Mouse (Mus musculus): Measurements from ENCODE around the gene Fam222a.

Fam222a gene

DNA sequence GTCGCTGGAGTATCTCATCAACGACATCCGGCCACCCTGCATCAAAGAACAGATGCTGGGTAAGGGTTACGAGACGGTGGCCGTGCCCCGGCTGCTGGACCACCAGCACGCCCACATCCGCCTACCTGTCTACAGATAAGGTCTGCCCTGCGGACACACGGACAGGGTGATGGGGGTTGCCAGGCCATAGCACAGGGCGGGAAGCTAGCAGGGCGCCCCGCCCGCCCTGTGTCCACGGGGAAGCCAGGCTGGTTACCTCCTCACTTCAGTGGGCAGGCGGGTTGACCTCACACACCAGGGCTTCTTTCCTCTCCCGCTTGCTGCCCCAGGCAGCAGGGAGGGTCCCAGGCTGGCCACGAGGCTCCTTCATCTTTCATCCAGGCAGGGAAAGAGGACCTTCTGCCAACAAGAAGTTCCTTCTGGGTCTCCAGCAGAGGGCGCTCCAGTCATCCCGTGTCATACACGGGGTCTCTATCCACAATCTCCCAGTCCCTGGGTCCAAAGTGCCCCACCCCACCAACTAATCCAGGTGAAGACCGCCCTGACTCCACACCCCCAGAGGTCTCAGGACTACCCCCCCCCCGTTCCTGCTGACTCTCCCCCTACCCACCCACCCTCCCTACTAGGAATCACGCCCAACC is 44.3 kb downstream of the Fam222a start:
- DNase-seq: peak; percentile 71

DNA sequence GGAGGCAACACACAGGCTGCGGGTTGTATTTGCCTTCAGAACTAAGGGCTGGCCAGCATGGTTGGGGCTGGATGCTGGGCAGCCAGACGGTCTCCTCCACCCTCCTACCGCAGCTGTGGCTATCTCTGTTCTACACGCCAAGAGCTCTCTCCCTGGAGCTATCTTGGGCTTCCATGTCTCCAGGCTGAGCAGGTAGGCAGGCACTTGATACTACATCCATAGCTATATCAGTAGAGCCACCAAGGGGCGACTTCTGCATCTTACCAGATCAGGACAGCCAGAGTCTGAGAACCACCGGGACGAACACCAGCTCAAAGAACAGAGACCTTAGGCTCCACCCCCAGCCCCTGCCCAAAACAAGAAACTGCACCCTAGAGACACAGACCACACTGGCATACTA is 47.0 kb downstream of the Fam222a start:
- no peak for DNase-seq

DNA sequence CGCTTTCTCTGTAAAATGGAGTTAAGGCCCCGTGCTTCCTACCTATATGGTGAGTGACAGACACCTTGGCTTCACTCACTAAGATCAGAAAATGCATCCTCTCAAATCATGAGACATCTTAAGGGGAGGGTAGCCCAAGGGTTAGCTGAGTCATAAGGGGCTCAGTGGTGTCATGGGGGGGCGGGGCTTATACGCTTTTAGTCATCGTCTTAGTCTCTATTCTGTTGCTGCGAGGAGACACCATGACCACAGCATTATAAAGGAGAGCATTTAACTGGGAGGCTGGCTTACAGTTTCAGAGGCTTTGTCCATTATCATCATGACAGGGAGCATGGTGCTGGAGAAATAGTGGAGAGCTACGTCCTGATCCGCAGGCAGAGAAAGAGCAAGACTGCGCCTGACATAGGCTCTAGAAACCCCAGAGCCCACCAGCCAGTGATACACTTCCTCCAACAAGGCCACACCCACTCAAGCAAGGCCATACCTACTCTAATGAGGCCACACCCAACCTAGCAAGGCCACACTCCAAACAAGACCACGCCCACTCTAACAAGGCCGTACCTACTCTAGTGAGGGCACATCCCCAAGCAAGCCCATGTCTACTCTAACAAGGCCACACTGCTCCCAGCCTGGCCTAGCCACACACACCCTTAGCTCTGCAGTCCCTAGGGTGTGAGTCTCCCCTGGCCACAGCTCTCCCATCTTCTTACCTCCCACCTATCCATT is 48.7 kb downstream of the Fam222a start:
- no peak for DNase-seq

DNA sequence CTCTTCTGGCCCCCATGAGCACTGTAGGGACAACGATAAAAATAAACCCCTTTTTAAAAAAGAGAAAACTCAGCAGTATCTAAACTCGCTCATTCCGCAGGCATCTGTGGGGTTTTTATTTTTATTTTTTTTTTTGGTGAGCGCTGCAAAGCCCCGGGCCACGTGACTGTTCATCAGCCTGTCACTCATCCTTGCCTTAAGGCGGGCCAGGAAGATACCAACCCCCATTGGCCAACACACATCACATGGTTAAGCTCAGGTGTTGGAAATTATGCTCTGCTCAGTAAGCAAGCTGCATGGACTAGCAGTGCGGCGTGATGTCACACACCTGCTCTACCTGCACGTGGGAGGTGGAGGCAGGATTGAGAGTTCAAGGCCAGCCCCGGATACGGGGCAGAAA is 50.0 kb downstream of the Fam222a start:
- DNase-seq: no peak

DNA sequence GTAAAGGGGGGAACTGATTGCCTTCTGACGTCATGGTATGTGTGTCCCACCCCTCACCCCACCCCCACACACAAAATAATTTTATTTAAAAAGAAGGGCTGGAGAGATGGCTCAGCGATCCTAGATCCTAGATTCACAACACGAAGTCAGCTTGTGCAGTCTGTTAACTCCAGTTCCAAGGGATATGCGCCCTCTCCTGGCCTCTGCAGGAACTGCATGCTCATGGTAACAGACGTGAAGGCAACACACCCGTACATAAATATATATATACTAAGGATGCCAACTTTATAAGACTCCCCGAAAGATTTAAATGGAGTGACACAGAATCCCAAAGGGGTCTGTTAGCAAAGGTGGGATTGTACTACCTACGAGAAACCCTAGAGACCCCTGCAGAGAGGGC is 51.0 kb downstream of the Fam222a start:
- DNase-seq: peak; percentile 89

DNA sequence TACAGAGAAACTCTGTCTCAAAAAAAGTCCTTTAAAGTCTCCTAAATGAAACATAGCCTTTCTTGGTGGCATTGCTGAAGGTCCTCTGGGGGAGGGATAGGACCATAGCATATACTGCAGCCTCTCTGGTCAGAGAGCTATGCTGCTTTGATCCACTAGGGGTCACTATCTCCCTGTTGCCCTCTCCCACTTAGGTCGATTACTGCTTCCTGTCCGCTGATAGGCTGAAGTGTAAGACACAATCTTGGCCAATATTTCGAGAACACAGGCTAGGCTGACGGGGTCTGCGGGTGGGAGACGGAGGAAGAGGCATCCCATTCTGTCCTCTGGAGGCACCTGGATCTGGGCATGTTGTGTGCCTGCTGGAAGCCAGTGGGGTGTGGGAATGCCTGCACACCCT is 52.5 kb downstream of the Fam222a start:
- DNase-seq: peak; percentile 55

DNA sequence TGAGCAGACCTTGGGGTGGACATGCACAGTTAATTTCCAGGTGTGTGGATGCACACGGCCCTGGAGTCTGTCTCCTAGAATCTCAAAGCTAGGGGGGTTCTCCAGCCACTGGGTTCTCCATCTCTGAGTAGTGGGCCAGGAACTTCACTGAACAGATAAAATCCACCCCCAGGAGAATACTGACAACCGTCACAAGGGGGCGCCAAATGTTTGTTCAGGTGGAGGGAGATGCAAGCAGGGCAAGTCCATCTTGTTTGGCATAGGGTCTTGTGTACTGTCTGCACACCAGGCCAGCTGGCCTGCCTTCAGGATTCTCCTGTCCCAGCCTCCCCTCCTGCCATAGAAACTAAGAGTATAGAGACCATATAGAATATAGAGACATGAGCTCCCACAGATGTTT is 57.8 kb downstream of the Fam222a start:
- DNase-seq: peak; percentile 84

DNA sequence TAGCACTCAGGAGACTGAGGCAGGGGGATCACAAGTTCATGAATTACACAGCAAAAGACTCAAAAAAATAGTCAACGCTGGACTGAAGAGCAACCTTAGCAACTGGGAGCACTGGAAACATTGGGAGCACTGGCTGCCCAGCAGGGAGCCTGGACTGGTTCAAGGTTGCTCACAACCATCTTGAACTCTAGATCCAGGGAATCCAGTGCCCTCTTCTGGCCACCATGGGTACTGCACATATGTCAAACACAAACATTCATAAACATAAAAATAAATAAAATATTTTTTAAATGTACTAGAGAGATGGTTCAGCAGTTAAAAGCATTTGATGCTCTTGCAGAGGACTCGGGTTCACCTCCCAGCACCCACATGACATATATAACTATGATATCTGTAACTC is 63.5 kb downstream of the Fam222a start:
- DNase-seq: peak; percentile 54

DNA sequence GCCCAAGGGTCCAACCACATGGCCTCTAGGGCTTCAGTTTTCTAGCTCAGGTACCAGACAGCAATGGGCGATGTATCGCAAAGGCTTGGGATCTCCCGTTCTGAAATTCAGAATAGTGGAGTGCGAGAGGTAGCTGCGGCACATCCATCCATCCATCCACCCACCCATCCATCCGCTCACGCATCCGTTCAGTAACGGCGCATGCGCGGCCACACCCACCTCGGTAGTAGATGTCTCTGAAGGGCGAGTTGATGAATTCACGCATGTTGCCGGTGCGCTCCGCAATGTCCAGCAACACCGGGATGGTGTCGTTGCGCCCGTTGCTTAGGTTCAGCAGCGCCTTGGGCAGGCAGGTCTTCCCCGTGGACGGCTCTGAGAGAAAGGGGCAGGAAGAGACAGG is 68.3 kb downstream of the Fam222a start:
- DNase-seq: no peak

DNA sequence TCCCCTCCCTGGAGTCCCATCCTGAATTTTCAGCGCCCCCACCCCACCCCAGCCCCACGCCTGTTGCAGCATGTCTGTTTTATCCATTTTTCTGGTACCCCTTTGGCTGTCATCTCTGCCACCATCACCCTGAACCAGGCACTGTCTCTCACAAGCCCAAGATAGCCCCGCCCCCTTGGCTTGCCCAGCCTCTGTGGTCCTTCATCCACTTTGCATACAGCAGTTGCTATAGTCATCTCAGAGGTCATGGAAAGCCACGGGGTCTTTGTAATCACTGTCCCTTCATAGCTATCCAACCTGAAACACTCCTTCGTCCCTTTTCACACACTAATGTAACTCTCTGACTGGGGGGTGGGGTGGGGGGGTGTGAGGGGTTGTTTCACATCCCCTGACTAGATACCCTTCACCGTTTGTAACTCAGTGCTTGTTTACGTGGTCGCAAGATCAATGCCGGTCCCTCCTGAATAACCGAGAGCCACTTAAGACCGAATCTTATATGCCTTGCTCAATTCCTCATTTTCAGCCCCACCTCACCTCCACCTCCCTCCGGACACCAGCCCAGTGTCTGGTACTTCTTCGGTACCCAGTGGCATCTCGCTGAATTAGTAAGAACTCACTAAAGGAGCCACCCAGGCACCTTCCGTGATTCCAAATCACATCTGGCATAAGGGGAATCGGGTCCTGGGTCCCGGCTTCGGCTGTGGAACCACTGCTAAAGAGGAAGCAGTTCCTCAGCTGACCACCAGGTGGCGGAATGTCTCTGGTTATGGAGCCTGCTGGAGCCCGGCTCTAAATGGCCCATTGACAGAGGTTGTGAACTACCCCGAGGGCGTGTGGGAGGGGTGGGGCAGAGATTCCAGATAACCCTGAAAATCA is 71.2 kb downstream of the Fam222a start:
- DNase-seq: peak; percentile 92

DNA sequence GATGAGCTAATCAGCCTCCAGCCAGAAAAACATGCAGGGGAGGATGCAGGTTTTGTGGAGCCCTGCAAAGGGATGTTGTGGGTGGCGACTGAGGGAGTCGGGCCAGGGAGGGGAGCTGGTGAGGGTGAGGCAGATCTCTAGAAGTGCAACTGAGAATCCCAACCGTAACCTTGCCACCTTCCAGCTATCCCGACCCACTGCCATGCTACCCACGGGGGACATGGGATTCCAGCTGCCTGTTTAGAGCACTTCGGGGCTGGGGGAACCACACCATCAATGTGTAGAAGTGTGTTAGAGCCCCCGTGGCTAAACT is 71.8 kb downstream of the Fam222a start:
- DNase-seq: no peak

DNA sequence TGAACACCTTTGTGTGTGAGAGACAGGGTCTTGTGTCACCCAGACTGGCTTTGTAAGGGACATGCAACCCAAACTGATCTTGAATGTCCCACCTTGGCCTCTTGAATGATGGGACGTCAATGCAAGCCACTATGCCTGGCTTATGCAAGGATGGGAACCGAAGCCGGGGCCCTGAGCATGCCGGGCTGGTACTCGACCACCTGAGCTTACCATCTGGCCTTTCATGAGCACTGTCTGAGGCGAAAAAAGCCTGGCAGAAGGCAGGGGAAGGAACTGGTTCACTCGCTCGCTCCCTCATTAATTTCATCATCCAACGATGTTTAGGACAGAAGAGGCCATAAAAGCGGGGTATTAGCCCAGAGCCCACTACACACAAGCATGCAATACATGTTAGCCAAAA is 73.0 kb downstream of the Fam222a start:
- no peak for DNase-seq

DNA sequence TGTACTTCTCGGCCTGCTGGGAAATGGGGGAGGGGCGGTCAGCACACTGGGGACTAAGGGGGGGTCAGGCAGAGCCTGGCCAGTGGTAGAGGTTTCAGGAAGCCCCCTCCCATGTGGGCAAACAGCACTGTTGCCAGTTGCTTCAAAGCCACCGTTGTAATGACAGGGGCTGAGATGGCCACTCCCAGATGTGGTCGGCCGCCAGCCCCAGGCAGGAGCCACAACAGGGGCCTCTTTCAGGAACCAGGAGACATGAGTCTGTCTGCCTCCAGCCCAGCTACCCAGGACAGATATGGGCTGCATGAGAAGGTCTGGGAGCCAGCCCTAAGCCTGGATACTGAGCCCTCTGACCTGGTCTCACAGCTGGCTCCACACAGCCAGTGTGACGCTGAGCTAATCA is 77.1 kb downstream of the Fam222a start:
- no peak for DNase-seq

DNA sequence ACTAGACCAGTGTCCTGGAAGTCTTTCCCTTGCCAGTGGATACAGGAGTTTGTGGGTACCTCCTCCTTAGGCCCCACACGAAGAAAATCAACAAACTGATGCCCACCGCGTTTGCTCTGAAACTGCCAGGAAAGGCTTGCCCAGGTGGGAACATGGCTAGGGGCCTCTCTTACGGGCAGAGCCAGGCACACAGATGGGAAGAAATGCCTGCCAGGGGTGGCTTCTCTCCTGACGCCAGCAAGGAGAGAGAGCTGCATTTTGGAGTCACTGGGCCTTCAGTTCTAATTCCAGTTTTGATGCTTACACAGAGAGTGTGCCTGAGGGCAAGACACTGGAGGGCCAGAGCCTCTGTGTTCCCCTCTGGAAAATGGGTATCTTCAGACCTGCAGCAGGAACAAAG is 78.1 kb downstream of the Fam222a start:
- no peak for DNase-seq

DNA sequence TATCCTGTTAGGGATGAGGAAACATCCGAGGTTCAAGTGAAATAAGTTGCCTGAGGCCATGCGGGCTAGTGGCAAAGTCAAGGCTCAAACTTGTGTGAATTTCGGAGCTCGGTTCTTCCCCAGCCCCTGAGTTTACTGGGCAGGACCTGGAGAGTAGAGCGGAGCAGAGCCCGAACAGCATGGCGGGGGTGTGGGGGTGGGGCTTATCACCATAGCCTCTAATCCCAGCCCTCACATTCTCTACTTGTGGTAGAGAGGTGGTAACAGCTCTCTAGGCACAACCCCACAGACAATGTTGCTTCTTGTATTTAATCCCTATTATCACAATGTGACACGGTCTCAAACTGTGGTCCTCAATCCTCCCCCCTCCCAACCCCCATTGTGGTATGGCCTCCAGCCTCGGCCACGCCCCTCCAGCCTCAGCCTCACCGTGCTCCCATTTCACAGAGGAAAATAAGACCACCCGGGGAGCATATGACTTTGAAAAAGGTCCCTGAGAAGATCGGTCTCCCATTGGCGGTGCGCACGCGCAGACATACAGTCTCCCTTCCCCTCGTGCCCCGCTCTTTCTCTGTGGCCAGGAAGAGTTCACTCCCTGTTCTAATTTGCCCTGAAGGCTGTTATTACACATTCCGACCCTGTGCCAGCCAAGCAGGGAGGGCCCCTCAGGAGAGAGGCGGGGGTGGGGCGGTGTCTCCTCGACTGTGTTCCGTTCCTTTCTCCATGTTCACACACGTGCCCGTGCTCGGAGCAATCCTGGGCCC is 79.6 kb downstream of the Fam222a start:
- DNase-seq: peak; percentile 79

DNA sequence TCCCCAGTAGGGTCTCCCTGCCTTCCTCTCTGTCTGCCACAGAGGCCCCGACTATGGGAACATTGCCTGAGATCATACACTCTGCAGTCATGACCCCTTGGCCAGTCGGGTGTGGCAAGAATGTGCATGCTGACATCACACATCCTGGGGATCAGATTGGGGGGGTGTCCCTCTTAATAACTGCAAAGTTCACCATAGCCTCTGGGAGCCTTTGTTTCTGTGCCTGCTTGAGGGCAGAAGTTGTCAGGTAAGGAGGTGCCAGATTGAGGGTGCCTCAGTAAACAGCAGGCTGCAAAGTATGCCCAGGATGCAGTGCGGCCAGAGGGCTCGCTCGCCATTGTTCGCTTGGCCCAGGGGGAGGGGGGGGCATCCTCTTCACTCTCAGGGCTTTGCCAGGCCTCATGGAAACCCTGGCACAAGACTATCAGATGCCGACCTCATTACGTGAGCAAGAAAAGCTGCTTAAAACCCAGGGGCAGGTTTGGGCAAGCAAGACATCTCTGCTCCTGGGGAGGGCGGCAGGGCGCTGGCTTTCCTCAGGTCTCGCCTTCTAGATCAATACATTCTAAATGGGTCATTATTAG is 81.0 kb downstream of the Fam222a start:
- peak; percentile 69 for DNase-seq

DNA sequence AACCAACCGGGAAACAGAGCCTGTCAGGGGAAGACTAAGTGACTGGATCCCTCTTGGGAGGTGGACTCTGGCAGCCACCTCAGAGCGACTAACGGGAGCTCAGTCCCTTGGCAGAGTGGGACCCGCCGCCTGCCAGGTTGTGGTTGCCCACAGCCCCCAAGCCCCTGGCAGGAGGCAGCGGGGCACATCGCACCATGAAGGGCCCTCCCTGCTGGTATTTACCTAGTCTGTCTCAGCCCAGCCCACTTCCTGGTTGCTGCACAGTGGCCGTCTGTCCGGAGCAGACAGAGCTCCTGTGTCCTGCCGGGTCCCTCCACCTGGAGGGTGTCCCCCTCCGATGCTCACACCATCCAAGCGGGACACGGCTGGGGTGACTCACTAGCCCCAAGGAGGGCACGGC is 83.2 kb downstream of the Fam222a start:
- no peak for DNase-seq

DNA sequence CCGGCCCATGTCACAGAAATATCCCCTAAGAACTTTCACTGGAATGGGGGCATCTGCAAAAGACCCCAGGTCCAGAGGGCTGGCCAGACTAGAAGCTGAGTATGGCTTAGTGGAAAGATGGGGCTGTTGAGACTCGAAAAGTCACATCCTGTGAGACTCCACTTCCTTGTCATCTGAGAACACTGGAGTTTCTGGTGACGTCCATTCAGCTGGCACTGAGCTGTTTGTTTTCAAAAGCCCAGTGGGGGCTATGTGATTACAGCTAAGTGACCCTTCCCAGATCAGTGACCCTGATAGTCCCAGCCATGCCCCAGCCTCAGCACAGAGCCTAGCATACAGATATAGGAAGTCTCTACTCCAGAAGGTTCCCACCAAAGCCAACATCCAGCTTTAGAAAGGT is 83.6 kb downstream of the Fam222a start:
- no peak for DNase-seq

DNA sequence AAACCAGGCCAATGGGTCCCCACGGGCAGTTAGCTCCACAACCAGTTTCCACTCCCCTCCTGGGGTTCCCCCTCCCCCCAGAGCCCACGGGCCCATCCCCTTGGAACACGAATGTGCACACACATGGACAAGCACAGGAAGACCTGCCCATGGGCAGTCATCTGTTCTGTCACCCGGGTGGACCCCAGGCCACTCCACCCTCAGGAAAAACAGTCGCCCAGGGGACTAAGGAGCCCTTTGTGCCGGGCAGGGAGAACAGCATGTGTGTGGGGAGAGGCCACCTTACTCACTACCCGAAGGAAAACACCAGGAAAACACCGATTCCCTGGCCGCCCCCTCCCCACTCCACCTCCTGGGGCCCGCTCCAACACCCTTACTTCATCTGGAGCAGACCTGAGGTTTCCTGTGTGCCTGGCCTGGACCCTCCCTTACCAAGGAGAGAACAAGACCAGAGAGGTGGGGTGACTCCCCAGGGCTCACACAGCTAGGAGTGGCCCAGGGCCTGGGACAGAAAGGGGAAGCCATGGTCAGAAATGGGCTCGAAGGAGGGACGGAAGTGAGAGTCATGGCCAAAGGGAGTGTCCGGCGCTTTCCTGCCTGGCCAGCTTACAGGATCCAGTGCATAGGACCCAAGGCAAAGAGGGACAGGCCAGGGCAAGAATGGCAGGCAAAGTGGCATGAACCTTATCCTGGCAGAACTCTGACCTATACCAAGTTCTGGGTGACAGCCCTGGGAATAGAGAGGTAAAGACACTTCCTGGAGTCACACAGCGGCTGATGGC is 86.0 kb downstream of the Fam222a start:
- no peak for DNase-seq

DNA sequence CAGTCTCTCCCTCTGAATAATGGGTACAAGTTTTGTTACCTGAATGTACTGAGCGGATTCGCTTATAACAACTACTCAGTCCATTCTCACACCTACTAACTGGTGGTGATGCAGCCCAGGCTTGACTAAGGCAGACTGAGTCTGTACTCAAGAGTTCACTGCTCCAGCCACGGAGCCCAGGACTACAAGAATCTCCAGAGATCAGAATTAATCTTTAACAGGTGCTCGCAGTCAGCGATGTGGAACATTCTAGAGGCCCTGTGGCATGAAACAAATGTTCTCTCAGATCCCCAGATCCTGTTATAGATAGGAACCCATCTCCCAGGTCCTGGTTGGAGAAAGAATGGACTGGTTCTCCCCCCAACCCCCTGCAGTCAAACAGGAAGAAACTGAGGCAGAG is 87.9 kb downstream of the Fam222a start:
- no peak for DNase-seq

DNA sequence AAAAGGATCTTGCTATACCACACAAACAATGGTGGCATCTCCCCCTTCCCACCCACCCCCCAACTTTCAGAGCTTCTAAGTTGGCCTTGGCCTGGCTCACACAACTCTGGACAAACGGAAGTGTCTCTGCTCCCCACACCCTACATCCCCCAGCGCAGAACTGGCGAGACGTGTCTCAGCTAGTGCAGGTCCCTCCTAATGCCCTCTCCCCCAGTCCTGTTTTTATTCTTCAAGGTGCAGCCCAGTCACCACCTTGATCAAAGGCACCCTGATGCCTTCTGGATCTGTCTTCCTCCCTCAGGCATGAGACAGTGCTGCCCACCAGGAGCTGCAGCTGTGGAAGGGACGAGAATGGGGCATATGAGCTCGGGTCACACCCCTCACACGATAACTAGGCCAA is 88.5 kb downstream of the Fam222a start:
- DNase-seq: no peak

DNA sequence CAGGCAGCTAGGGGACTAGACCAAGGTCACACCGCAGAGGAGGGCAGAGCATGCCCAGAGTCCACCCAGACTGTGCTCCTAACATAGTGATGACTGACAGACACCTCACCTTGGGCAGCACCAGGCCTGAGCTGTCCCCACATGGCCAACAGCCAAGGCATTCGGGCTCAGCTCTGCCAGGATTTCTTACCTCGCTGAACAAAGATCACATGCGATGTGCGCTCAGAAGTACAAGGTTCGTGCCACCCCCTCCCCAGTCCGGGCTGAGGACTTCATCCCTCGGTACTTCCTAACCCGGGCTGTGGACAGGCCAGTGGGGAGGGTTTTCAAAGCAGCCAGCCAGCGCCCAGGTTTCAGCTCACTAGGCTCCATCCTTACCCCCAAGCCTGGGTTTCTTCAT is 89.6 kb downstream of the Fam222a start:
- no peak for DNase-seq

Data from retina, postnatal 1 day (tissue).